Mouse (Mus musculus): Measurements from ENCODE around the gene Olfr165. TPM values are rescaled to one million over a fixed set of nuclear protein-coding genes. Genes with fewer than 3 reads are reported as not detected.
"Not testable (repeated sequence)": the region's sequence is repeated elsewhere in the genome, so short reads cannot be mapped to it uniquely, and the experiment has no call there.

The Olfr165 gene
- not detected for total RNA-seq (2021)
- long read RNA-seq, experiment 1 = 0 reads
- long read RNA-seq, experiment 2 = 0 reads

DNA sequence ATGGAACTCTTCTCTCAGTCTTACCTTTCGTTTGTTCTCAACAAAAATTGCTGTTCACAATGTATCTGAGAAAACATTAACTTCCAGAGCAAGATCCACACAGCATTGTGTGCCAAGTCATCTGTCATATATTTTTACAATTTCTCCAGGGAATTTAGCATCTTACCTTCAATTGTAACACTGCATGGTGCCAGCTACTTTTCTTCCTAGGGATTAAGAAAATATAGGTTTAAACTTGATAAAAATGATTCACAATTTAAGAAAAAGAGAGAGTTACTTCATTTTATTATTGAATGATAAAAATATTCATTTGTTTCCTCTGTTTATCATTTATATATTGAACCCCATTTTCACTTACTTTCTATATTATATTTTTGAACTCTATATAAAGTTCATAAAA is at the start of gene Olfr165:
TSS of gene Olfr165 (minus strand) at position 101 of the 400 bp plus-strand sequence.
- DNase-seq (ENCODE audit: low spot score in 2 of 2) = no peak

DNA sequence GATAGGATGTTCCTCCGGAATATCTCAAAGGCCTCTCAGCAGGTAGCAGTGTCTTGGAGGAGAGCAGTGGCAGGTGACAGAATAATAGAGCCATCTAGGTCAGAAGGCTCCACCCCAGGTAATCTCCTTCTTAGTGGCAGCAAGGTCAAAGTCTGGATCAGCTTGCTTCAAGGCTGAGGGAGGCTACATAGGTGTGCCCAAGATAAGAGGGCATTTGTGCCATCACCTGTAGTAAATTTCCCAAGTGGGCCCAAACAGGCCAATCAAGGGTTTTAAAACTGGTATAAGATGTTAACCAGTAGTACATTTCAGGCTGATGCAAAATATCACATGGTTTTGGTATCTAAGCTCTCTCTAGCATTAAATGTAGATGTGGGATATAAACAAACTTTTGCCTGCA is 41.4 kb upstream of the Olfr165 start:
- DNase-seq (ENCODE audit: low spot score in 2 of 2) = no peak

DNA sequence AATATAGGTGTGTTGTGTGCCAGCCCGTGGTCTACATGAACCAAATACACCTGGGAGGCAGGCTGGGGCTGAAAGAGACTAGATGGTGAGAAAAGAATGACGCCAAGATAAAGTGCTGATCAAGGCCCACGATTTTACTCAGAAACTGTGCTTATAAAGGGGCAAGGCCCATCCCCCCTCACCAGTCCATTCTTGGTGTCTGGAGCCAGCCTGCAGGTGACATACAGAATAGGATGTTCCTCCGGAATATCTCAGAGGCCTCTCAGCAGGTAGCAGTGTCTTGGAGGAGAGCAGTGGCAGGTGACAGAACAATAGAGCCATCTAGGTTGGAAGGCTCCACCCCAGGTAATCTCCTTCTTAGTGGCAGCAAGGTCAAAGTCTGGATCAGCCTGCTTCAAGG is 35.8 kb upstream of the Olfr165 start:
- not testable (repeated sequence) for DNase-seq (ENCODE audit: low spot score in 2 of 2)

DNA sequence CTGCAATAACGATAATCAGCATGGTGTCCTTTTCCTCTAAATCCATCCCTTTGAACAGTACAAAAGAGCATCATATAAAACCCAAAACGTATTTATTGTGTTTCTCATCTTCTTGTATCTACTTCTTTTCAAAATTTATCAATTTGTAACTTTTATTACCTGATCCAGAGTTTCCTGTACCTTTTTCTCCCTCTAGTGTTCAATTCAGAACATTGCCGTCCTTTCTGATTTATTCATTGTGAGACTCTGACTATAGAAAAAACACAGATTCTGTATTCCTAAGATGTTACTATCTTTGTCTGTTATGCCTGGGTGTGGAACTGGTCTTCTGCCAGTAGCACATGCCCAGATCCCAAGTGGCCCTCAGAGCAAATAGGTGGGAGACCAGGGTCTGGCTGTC is 35.0 kb downstream of the Olfr165 start:
- DNase-seq (ENCODE audit: low spot score in 2 of 2) = no peak

Other genes with a start within 250 kb of the Olfr165 start
- not detected for gene Olfr164, start 109.1 kb downstream of the Olfr165 start, total RNA-seq (2021)
- not detected for gene Olfr166, start 60.6 kb upstream of the Olfr165 start, total RNA-seq (2021)
- not detected for gene Olfr167, start 99.1 kb upstream of the Olfr165 start, total RNA-seq (2021)
- gene Olfr168, start 112.4 kb upstream of the Olfr165 start, total RNA-seq (2021) = not detected
- not detected for gene Olfr169, start 148.7 kb upstream of the Olfr165 start, total RNA-seq (2021)
- not detected for gene Olfr170, start 188.7 kb upstream of the Olfr165 start, total RNA-seq (2021)
- not detected for gene Olfr171, start 206.8 kb upstream of the Olfr165 start, total RNA-seq (2021)